Comparison of ENCODE assay signal across 26 mouse cellular contexts in the genomic region with DNA sequence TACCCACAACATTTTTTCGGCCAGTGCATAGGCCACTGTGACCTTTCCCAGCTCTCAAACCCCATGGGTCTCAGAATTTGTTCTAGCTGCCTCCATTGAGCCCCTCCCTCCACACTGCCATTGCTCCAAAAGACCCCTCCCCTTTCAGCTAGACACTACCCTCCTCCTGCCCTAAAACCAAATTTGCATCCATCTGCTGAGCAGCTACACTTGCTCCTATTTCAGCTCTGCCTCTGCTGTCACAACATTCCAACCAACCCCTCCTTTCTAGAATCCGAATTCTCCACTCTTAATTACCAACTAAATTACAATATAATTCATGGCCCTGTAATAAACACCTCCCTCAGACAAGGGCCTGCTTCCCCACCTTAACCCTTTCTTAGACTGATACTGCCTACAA.
DNase-seq lines count a peak whose midpoint lies in the region; ATAC-seq and TF ChIP-seq lines count a peak whose summit lies in the region.
"Had no signal": no experiment of that assay in that cellular context is flagged by ENCODE, and none has a peak within 500 bp of the region (broad histone marks: within the 10 kb centered on the region; RNA-seq: fewer than 3 reads in every experiment).

No protein-coding gene starts in this region.

- no peak overlapping the region for H3K27ac ChIP-seq in forebrain, embryonic 11.5 days (ENCODE audit: low read depth, low read length)
- no peak overlapping the region for H3K27ac ChIP-seq in forebrain, embryonic 10.5 days
- no peak overlapping the region for H3K27ac ChIP-seq in kidney, embryonic 15.5 days
- H3K27ac ChIP-seq in kidney, adult 2 months (ENCODE audit: insufficient read depth, low read depth, low read length), result no peak overlapping the region
- no peak overlapping the region for H3K27ac ChIP-seq in limb, embryonic 11.5 days (replicated peaks; ENCODE audit: low read depth, low read length)
- H3K27ac ChIP-seq in limb, embryonic 10.5 days, result no peak overlapping the region
- no peak overlapping the region for H3K27ac ChIP-seq in forebrain, embryonic 16.5 days (ENCODE audit: low read length)
- H3K27ac ChIP-seq: embryonic facial prominence, embryonic 12.5 days; embryonic facial prominence, embryonic 15.5 days; gastrocnemius, adult 2 months; hindbrain, embryonic 12.5 days; intestine, embryonic 15.5 days had no signal

- no peak overlapping the region for H3K9ac ChIP-seq in forebrain, embryonic 11.5 days (ENCODE audit: low read length)
- H3K9ac ChIP-seq in kidney, embryonic 15.5 days, result no peak overlapping the region
- H3K9ac ChIP-seq in limb, embryonic 11.5 days (ENCODE audit: low read length), result no peak overlapping the region
- no peak overlapping the region for H3K9ac ChIP-seq in forebrain, embryonic 16.5 days (replicated peaks; ENCODE audit: low read depth, low read length)
- H3K9ac ChIP-seq: embryonic facial prominence, embryonic 12.5 days; embryonic facial prominence, embryonic 15.5 days; hindbrain, embryonic 12.5 days; intestine, embryonic 15.5 days had no signal

- H3K4me1 ChIP-seq in forebrain, embryonic 11.5 days (replicated peaks; ENCODE audit: control insufficient read depth, insufficient read depth, low read length), result no peaks in the 10 kb centered on the region
- no peaks in the 10 kb centered on the region for H3K4me1 ChIP-seq in forebrain, embryonic 10.5 days
- no peaks in the 10 kb centered on the region for H3K4me1 ChIP-seq in kidney, embryonic 15.5 days
- H3K4me1 ChIP-seq in kidney, adult 2 months (ENCODE audit: control insufficient read depth, insufficient read depth, low read length), result no peaks in the 10 kb centered on the region
- no peaks in the 10 kb centered on the region for H3K4me1 ChIP-seq in limb, embryonic 11.5 days (ENCODE audit: control insufficient read depth, insufficient read depth, low read length)
- H3K4me1 ChIP-seq in limb, embryonic 10.5 days, result peaks cover 7% of the 10 kb centered on the region; the same call in 1 of the 2 replicates
- H3K4me1 ChIP-seq in forebrain, embryonic 16.5 days (replicated peaks; ENCODE audit: control insufficient read depth, insufficient read depth, low read length), result no peaks in the 10 kb centered on the region
- H3K4me1 ChIP-seq: embryonic facial prominence, embryonic 12.5 days; embryonic facial prominence, embryonic 15.5 days; hindbrain, embryonic 12.5 days; intestine, embryonic 15.5 days had no signal

- no peak for DNase-seq in forebrain, embryonic 11.5 days (ENCODE audit: low spot score)
- no peak for DNase-seq in forebrain, embryonic 10.5 days (ENCODE audit: extremely low spot score, low spot score)
- no peak for DNase-seq in kidney, adult 2 months
- DNase-seq in limb, embryonic 11.5 days (ENCODE audit: low spot score), result no peak
- no peak for DNase-seq in limb, embryonic 10.5 days (ENCODE audit: low spot score)
- no peak for DNase-seq in frontal cortex, postnatal 25 days (ENCODE audit: low spot score in 2 of 2)
- DNase-seq: adrenal gland, postnatal 10 days; adrenal gland, postnatal 36 days; cerebellum, adult 11 months; cerebellum, adult 2 months; cerebellum, adult 9-11 months; cerebellum, postnatal 25 days; gastrocnemius, adult 2 months; gastrocnemius, postnatal 14 days; heart, adult 11 months had no signal

- no peak for TF ChIP-seq POLR2A in kidney, adult 2 months (IDR thresholded peaks at IDR 0.05; ENCODE audit: low read depth, low read length)

- no peaks in the 10 kb centered on the region for H3K9me3 ChIP-seq in forebrain, embryonic 11.5 days (ENCODE audit: control insufficient read depth, low read length)
- H3K9me3 ChIP-seq in forebrain, embryonic 10.5 days, result no peaks in the 10 kb centered on the region
- no peaks in the 10 kb centered on the region for H3K9me3 ChIP-seq in kidney, embryonic 15.5 days (replicated peaks)
- no peaks in the 10 kb centered on the region for H3K9me3 ChIP-seq in limb, embryonic 11.5 days (ENCODE audit: control insufficient read depth, low read length)
- H3K9me3 ChIP-seq in limb, embryonic 10.5 days (replicated peaks), result no peaks in the 10 kb centered on the region
- H3K9me3 ChIP-seq in forebrain, embryonic 16.5 days (ENCODE audit: control insufficient read depth, low read length), result no peaks in the 10 kb centered on the region
- H3K9me3 ChIP-seq: embryonic facial prominence, embryonic 12.5 days; embryonic facial prominence, embryonic 15.5 days; G1E; hindbrain, embryonic 12.5 days; intestine, embryonic 15.5 days had no signal

- no peak for TF ChIP-seq CTCF in kidney, adult 2 months (conservative IDR thresholded peaks at IDR 0.05; ENCODE audit: insufficient read depth, insufficient read length, low read depth, low read length)

- H3K4me3 ChIP-seq in forebrain, embryonic 11.5 days (ENCODE audit: low read depth, low read length), result no peak overlapping the region
- no peak overlapping the region for H3K4me3 ChIP-seq in forebrain, embryonic 10.5 days
- no peak overlapping the region for H3K4me3 ChIP-seq in kidney, embryonic 15.5 days (replicated peaks)
- no peak overlapping the region for H3K4me3 ChIP-seq in kidney, adult 2 months (ENCODE audit: insufficient read depth, low read depth, low read length)
- no peak overlapping the region for H3K4me3 ChIP-seq in limb, embryonic 11.5 days (ENCODE audit: low read depth, low read length)
- no peak overlapping the region for H3K4me3 ChIP-seq in limb, embryonic 10.5 days
- H3K4me3 ChIP-seq in forebrain, embryonic 16.5 days (replicated peaks; ENCODE audit: low read length), result no peak overlapping the region
- H3K4me3 ChIP-seq: embryonic facial prominence, embryonic 12.5 days; embryonic facial prominence, embryonic 15.5 days; gastrocnemius, adult 2 months; hindbrain, embryonic 12.5 days; intestine, embryonic 15.5 days had no signal

- 60% methylated on average over 2 of the region's 2 CpGs for WGBS in forebrain, embryonic 11.5 days
- 72% methylated on average over 2 of the region's 2 CpGs for WGBS in forebrain, embryonic 10.5 days
- 23% methylated on average over 2 of the region's 2 CpGs for WGBS in kidney, embryonic 15.5 days
- WGBS in kidney, adult 2 months, result 51% methylated on average over 2 of the region's 2 CpGs
- WGBS in limb, embryonic 11.5 days, result 33% methylated on average over 2 of the region's 2 CpGs
- 34% methylated on average over 2 of the region's 2 CpGs for WGBS in limb, embryonic 10.5 days
- WGBS in forebrain, embryonic 16.5 days, result 45% methylated on average over 2 of the region's 2 CpGs

- H3K27me3 ChIP-seq in forebrain, embryonic 11.5 days (ENCODE audit: control insufficient read depth, insufficient read depth, low read length), result no peaks in the 10 kb centered on the region
- H3K27me3 ChIP-seq in forebrain, embryonic 10.5 days (ENCODE audit: poor library complexity, severe bottlenecking), result no peaks in the 10 kb centered on the region
- no peaks in the 10 kb centered on the region for H3K27me3 ChIP-seq in kidney, embryonic 15.5 days
- H3K27me3 ChIP-seq in kidney, adult 2 months (replicated peaks; ENCODE audit: control insufficient read depth, insufficient read depth, low read length), result no peaks in the 10 kb centered on the region
- H3K27me3 ChIP-seq in limb, embryonic 11.5 days (ENCODE audit: control insufficient read depth, insufficient read depth, low read length), result no peaks in the 10 kb centered on the region
- H3K27me3 ChIP-seq in limb, embryonic 10.5 days (ENCODE audit: low read depth, poor library complexity, severe bottlenecking), result no peaks in the 10 kb centered on the region
- no peaks in the 10 kb centered on the region for H3K27me3 ChIP-seq in forebrain, embryonic 16.5 days (replicated peaks; ENCODE audit: control insufficient read depth, insufficient read depth, low read length)
- H3K27me3 ChIP-seq: CH12.LX; embryonic facial prominence, embryonic 12.5 days; embryonic facial prominence, embryonic 15.5 days; hindbrain, embryonic 12.5 days; intestine, embryonic 15.5 days; Patski had no signal

- H3K4me2 ChIP-seq in forebrain, embryonic 11.5 days (ENCODE audit: low read depth, low read length, severe bottlenecking), result no peak overlapping the region
- no peak overlapping the region for H3K4me2 ChIP-seq in kidney, embryonic 15.5 days
- no peak overlapping the region for H3K4me2 ChIP-seq in limb, embryonic 11.5 days (ENCODE audit: low read depth, severe bottlenecking)
- no peak overlapping the region for H3K4me2 ChIP-seq in forebrain, embryonic 16.5 days (ENCODE audit: low read length)
- H3K4me2 ChIP-seq: embryonic facial prominence, embryonic 12.5 days; embryonic facial prominence, embryonic 15.5 days; heart, embryonic 11.5 days; hindbrain, embryonic 12.5 days; intestine, embryonic 15.5 days had no signal

- ATAC-seq in forebrain, embryonic 11.5 days (replicated peaks; ENCODE audit: low FRiP score), result 0 out of 2 replicates have a peak, but pooled peaks have one; percentile 12
- peak; percentile 74 for ATAC-seq in kidney, embryonic 15.5 days (replicated peaks; ENCODE audit: low FRiP score)
- 0 out of 2 replicates have a peak, but pooled peaks have one; percentile 62 for ATAC-seq in limb, embryonic 11.5 days (ENCODE audit: insufficient number of reproducible peaks, low FRiP score, low TSS enrichment, low read depth)
- peak; percentile 70 for ATAC-seq in forebrain, embryonic 16.5 days
- ATAC-seq: hindbrain, embryonic 16.5 days; intestine, embryonic 15.5 days; Patski had no signal

- no peaks in the 10 kb centered on the region for H3K36me3 ChIP-seq in forebrain, embryonic 11.5 days (ENCODE audit: control insufficient read depth, insufficient read depth, low read length)
- H3K36me3 ChIP-seq in forebrain, embryonic 10.5 days (replicated peaks), result no peaks in the 10 kb centered on the region
- H3K36me3 ChIP-seq in kidney, embryonic 15.5 days, result no peaks in the 10 kb centered on the region
- H3K36me3 ChIP-seq in kidney, adult 2 months (ENCODE audit: control insufficient read depth, insufficient read depth, low read length), result no peaks in the 10 kb centered on the region
- H3K36me3 ChIP-seq in limb, embryonic 11.5 days (ENCODE audit: control insufficient read depth, insufficient read depth, low read length), result no peaks in the 10 kb centered on the region
- no peaks in the 10 kb centered on the region for H3K36me3 ChIP-seq in limb, embryonic 10.5 days
- H3K36me3 ChIP-seq in forebrain, embryonic 16.5 days (ENCODE audit: control insufficient read depth, insufficient read depth), result no peaks in the 10 kb centered on the region
- H3K36me3 ChIP-seq: embryonic facial prominence, embryonic 12.5 days; embryonic facial prominence, embryonic 15.5 days; G1E; hindbrain, embryonic 12.5 days; intestine, embryonic 15.5 days had no signal

Comparison
In these comparisons a context has a peak if more than half of its experiments do, and no peak if none do; other contexts are left out.
1. ATAC-seq: peak in every context shown above with its lines; median percentile 74 in kidney, embryonic 15.5 days; 70 in forebrain, embryonic 16.5 days; 62 in limb, embryonic 11.5 days; 12 in forebrain, embryonic 11.5 days.